Mouse (Mus musculus): Measurements from ENCODE around the gene Ap2m1.

DNA sequence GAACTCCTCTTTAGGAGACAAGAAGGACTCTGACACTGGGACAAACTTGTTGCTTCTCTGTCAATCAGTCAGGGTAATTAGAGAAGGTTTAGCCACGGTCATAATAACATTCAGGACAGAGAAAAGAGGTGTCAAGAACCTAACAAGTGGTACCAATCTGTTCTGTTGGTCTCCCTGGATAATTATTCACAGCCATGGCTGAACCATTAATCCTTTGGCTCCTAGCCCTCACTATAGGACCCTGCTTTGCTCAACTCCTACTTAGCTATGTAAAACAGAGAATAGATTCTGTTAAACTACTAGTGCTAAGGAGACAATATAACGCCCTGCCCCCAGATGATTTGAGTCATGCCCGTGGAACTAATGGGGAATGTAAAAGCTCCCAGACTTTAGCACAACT lies 49.2 kb upstream of the Ap2m1 start:
- TF ChIP-seq CTCF (conservative IDR thresholded peaks at IDR 0.05 in 1 of 2, IDR thresholded peaks at IDR 0.05 in 1 of 2; ENCODE audit: low read depth in 2 of 2, low read length in 2 of 2) (no peak), ZKSCAN1 (IDR thresholded peaks at IDR 0.05; ENCODE audit: borderline replicate concordance, low read depth, low read length) (no peak), PAX5 (IDR thresholded peaks at IDR 0.05; ENCODE audit: low read length) (no peak), USF1 (IDR thresholded peaks at IDR 0.05; ENCODE audit: low read depth, low read length) (no peak), NRF1 (IDR thresholded peaks at IDR 0.05; ENCODE audit: low read depth, low read length) (no peak)

Data from CH12.LX (cell line).